Mouse (Mus musculus): ENCODE measurements around the gene Ctnnd2. TPM values are rescaled to one million over a fixed set of nuclear protein-coding genes. Genes with fewer than 3 reads are reported as not detected.

The Ctnnd2 gene
- polyA plus RNA-seq, 1 experiment from 2014 or later: 2.0 TPM

DNA sequence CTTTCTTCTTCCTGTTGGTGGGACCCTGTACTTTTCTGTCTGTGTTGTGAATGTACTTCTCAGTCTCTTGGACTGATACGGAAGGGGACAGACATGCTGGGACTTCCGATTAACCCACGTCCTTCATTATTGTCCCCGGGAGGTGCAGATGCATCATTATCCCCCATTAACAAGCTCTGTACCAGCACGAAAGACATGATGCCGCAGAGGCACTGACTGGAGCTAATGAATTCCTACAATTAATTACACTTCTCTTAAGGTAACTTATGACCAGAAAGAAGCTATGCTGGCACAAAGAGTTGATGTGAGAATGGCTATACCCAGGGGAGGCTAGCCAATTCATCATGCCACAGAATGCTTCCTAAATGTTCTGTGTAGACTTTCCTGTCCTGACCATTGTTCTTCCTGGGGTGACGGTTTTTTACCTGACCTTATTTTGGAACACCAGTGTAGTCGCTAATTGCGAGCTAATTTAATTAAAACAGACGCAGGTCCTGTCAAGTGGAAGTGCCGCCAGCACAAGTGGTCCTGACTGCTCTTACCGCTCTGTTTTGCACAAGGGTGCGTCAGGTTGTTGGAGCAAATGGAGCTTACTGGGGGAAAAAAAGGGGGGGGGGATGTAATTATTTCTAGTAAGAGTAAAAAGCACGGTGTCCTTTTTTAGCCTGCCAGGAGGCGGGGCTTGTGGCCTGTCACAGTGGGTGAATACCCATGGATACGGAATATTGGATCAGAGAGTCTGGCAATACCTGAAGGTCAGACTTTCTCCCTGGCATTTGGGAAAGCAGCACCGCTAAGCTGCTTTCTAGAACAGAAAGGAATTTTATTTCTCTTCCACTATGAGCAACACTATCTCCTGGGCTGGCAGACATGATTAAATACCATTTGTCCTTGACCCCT lies 685.1 kb downstream of the Ctnnd2 start:
- H3K4me1 ChIP-seq (replicated peaks): no peaks in the 10 kb centered on the region
- H3K36me3 ChIP-seq: no peaks in the 10 kb centered on the region
- H3K9ac ChIP-seq: no peak overlapping the region
- H3K27ac ChIP-seq: no peak overlapping the region
- H3K27me3 ChIP-seq (replicated peaks): no peaks in the 10 kb centered on the region
- H3K9me3 ChIP-seq: no peaks in the 10 kb centered on the region
- WGBS: 87% methylated on average over 17 of the region's 17 CpGs
- no peak for ATAC-seq
- H3K4me3 ChIP-seq (replicated peaks): no peak overlapping the region
- no peak overlapping the region for H3K4me2 ChIP-seq (replicated peaks)

DNA sequence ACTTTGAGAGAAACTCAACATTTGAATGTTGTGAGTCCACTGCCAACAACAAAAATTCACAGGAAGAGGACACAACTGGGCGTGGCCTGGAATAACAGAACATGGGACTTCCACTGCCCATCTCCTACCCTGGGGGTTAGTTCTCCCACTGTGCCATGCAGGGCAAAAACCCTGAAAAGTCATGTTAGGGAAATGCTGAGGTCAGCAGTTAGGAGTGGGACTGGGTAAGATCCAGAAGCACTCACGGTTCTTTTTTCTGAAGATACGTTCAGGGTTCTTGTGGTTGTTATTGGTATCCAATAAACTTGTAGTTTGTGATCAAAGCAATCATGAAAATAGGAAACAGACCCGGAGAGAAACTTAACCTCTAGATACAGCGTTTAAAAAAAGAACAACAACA lies 695.0 kb downstream of the Ctnnd2 start:
- H3K9ac ChIP-seq: no peak overlapping the region
- H3K36me3 ChIP-seq: no peaks in the 10 kb centered on the region
- no peak overlapping the region for H3K4me3 ChIP-seq (replicated peaks)
- no peaks in the 10 kb centered on the region for H3K9me3 ChIP-seq
- WGBS: 88% methylated on average over 5 of the region's 5 CpGs
- H3K4me1 ChIP-seq (replicated peaks): no peaks in the 10 kb centered on the region
- no peak overlapping the region for H3K4me2 ChIP-seq (replicated peaks)
- ATAC-seq: no peak
- H3K27me3 ChIP-seq (replicated peaks): no peaks in the 10 kb centered on the region
- no peak overlapping the region for H3K27ac ChIP-seq

DNA sequence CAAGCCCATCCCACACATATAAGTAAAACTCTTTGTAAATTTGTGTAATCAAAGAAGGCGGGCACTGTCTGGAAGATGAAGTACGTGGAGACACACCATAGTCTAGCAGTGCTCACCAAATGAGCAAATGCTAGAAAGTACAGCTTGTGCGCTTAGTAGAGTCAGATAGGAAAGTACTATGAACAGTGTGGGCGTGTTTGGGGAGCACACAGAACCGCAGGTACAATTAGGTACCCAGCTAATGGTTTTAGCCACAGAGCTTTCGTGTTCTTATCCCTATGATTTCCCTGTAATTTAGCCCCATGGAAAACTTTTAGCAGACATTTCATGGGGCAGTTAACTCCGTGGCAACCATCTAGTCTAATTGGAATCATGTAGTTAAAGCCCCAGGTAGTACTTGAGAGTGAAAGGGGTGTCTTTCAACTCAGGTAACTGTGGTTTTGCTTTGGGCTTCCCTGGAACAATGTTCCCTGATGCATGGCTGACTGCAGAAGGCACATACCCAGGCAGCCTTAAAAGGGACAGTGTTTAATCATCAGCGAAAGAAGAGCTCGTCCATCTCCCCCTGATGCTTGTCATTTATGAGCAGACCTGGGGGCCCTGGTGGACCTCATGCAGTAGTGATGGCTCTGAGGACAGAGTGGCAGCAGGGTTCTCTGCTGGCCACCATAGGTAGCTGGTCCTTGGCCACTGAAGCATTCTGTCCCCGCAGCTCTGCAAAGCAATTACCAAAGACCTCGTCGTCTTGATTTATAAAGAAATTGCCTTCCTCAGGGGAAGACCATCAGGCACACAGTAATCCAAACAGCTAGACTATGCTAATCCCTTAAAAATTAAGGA lies 697.5 kb downstream of the Ctnnd2 start:
- no peak overlapping the region for H3K4me3 ChIP-seq (replicated peaks)
- WGBS: 82% methylated on average over 12 of the region's 12 CpGs
- ATAC-seq: no peak
- H3K4me1 ChIP-seq (replicated peaks): no peaks in the 10 kb centered on the region
- H3K27me3 ChIP-seq (replicated peaks): no peaks in the 10 kb centered on the region
- no peak overlapping the region for H3K27ac ChIP-seq
- no peak overlapping the region for H3K9ac ChIP-seq
- H3K36me3 ChIP-seq: no peaks in the 10 kb centered on the region
- no peaks in the 10 kb centered on the region for H3K9me3 ChIP-seq
- H3K4me2 ChIP-seq (replicated peaks): no peak overlapping the region

DNA sequence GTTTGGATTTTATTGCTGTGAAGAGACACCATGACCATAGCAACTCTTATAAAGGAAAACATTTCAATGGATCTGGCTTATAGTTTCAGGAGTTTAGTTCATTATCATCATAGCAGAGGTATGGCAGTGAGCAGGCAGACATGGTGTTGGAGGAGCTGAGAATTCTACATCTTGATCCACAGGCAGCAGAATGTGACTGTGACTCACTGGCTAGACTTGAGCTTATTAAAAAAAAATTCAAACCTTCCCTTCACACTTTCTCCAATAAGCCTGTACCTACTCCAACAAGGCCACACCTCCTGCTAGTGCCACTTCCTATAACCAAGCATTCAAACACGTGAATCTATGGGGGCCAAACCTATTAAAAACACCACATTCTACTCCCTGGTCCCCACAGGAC lies 703.1 kb downstream of the Ctnnd2 start:
- Histone ChIP-seq H3K9me3 (no peaks in the 10 kb centered on the region), H3K4me2 (replicated peaks) (no peak overlapping the region), H3K4me1 (replicated peaks) (no peaks in the 10 kb centered on the region), H3K27ac (no peak overlapping the region), H3K27me3 (replicated peaks) (no peaks in the 10 kb centered on the region), H3K36me3 (no peaks in the 10 kb centered on the region), H3K9ac (no peak overlapping the region), H3K4me3 (replicated peaks) (no peak overlapping the region)
- no peak for ATAC-seq
- WGBS: 66% methylated on average over 1 of the region's 1 CpGs

DNA sequence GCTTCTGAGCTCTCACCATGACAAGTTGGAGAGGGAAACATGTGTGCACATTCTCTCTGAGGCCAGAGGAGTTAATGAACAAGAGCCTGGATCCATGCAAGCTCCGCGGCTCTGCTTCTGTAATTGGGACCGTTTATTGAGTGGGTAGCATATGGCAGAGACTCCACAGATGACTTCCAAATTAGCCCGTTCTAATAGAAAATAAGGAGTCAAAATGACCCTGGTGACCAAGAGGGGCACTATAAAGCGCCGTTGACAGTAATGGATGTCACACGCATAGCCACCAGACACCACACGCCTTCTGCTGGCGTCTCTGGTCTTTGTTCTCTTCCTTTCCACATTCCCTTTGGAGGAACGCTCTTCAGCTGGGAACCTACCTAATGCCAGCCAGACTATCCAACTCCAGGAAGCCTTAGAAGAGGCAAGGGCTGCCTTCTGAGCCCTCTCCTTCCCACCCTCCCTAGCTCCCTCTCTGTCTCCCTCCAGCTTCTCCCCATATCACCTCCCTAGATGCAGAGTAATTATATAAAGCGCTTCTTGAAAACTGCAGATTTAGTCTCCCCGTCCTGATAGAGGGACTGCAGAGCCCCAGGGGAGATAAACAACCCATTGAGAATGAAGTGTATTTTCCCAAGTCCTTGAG lies 712.4 kb downstream of the Ctnnd2 start:
- H3K4me3 ChIP-seq (replicated peaks): no peak overlapping the region
- WGBS: 80% methylated on average over 12 of the region's 12 CpGs
- H3K4me1 ChIP-seq (replicated peaks): no peaks in the 10 kb centered on the region
- ATAC-seq: no peak
- no peaks in the 10 kb centered on the region for H3K9me3 ChIP-seq
- no peaks in the 10 kb centered on the region for H3K27me3 ChIP-seq (replicated peaks)
- H3K36me3 ChIP-seq: no peaks in the 10 kb centered on the region
- no peak overlapping the region for H3K27ac ChIP-seq
- H3K9ac ChIP-seq: no peak overlapping the region
- no peak overlapping the region for H3K4me2 ChIP-seq (replicated peaks)

DNA sequence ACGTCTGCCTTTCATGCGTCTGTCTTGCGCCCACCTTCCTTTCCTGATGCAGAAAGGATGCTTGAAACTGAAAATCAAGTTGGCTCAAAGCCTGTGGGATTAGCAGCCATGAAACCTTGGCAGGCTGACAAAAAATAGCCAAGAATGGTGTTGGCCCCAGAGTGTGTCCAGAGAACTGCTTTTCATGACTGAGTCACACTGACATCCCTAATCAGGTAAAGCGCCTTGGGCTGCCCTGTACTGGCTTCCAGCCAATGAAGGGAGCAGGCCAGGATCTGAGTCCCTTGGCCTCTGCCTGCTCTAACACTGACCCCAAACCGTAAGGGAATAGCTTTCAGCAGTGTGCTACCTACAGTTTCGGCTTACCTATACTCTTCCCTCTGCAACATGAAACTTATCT lies 713.0 kb downstream of the Ctnnd2 start:
- 65% methylated on average over 6 of the region's 6 CpGs for WGBS
- Histone ChIP-seq H3K9me3 (no peaks in the 10 kb centered on the region), H3K4me2 (replicated peaks) (no peak overlapping the region), H3K9ac (no peak overlapping the region), H3K36me3 (no peaks in the 10 kb centered on the region), H3K4me3 (replicated peaks) (no peak overlapping the region), H3K27ac (no peak overlapping the region), H3K4me1 (replicated peaks) (no peaks in the 10 kb centered on the region), H3K27me3 (replicated peaks) (no peaks in the 10 kb centered on the region)
- no peak for ATAC-seq

DNA sequence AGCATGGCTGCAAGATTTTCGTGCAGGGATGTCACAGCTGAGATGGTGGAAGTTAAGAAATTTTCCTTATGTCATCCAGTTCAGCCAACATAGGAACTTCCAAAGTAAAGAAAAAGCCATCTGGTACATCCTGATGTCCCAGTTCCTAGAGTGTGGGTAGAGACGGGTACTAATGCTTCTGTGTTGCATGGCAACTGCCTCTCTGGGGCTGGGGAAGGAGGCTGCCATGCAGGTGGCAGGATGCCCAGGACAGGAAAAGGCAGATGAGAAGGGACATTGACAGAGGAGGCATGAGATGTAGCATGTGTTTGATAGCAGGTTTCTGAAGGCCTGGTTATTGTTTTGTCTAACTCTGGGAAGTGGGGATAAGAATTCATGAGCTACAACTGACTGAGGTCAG lies 715.2 kb downstream of the Ctnnd2 start:
- Histone ChIP-seq H3K9me3 (no peaks in the 10 kb centered on the region), H3K27ac (no peak overlapping the region), H3K9ac (no peak overlapping the region), H3K27me3 (replicated peaks) (no peaks in the 10 kb centered on the region), H3K36me3 (no peaks in the 10 kb centered on the region), H3K4me1 (replicated peaks) (no peaks in the 10 kb centered on the region), H3K4me2 (replicated peaks) (no peak overlapping the region), H3K4me3 (replicated peaks) (no peak overlapping the region)
- no peak for ATAC-seq
- 82% methylated on average over 2 of the region's 2 CpGs for WGBS

DNA sequence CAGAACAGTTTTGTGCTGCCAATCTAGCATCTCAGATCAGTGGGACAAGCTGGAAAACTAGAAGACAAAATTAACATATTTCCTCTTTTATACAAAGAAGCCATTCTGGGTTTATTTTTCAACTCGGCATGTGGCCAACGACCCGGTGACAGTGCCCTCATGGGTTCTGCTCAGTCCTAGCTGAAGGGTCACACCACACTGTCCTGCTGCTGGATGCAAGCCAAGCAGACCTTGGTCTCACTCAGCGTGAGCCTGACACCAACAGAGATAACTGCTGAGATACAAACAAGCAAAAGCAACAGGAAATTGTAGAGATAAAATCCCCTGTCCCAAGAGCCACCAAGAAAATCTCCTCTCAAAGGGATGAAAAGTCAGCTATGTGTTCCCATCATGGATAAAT lies 719.6 kb downstream of the Ctnnd2 start:
- 56% methylated on average over 4 of the region's 4 CpGs for WGBS
- Histone ChIP-seq H3K4me3 (replicated peaks) (no peak overlapping the region), H3K36me3 (no peaks in the 10 kb centered on the region), H3K9me3 (no peaks in the 10 kb centered on the region), H3K4me2 (replicated peaks) (no peak overlapping the region), H3K27ac (no peak overlapping the region), H3K27me3 (replicated peaks) (no peaks in the 10 kb centered on the region), H3K4me1 (replicated peaks) (no peaks in the 10 kb centered on the region), H3K9ac (no peak overlapping the region)
- ATAC-seq: no peak

DNA sequence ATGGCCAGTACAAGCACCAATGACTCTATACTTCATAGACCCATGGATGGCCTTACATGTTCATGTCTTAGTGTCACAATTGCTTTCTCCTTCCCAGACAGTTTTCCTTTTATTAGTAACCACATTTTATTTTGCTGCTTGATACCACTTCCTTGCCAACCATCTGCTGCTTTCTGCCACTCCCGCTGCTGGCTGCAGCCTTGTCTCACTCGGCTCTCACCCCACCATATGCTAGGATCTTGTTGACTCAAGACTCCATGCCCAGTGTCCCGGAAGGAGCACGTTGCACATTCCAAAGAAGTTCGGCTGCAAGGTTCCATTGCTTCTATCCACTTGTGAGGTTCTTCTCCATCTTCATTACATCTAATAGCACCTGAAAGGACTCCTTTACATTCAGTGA lies 722.7 kb downstream of the Ctnnd2 start:
- H3K4me2 ChIP-seq (replicated peaks): no peak overlapping the region
- WGBS: 82% methylated on average over 5 of the region's 5 CpGs
- no peaks in the 10 kb centered on the region for H3K9me3 ChIP-seq
- H3K36me3 ChIP-seq: no peaks in the 10 kb centered on the region
- H3K4me1 ChIP-seq (replicated peaks): no peaks in the 10 kb centered on the region
- no peaks in the 10 kb centered on the region for H3K27me3 ChIP-seq (replicated peaks)
- ATAC-seq: no peak
- H3K27ac ChIP-seq: no peak overlapping the region
- H3K4me3 ChIP-seq (replicated peaks): no peak overlapping the region
- no peak overlapping the region for H3K9ac ChIP-seq

DNA sequence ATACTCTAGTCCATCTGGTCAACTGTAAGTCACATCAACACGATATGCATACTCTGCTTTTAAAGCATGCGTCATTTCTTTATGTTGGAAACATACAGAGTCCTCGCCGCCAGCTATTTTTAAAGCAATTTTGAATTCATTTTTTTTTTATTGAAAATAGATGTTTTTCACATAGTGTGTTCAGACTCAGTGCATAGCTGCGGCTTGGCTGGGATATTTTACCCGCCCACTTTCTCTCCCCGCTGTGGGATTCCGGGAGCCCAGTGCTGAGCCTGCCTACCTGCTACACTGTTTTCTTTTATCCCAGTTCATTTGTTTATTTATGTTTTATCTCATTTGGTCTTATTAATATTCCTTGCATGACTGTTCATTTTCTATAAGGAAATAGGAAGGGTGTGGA lies 724.9 kb downstream of the Ctnnd2 start:
- no peak for ATAC-seq
- Histone ChIP-seq H3K9ac (no peak overlapping the region), H3K4me1 (replicated peaks) (no peaks in the 10 kb centered on the region), H3K27ac (no peak overlapping the region), H3K4me3 (replicated peaks) (no peak overlapping the region), H3K36me3 (no peaks in the 10 kb centered on the region), H3K4me2 (replicated peaks) (no peak overlapping the region), H3K9me3 (no peaks in the 10 kb centered on the region), H3K27me3 (replicated peaks) (no peaks in the 10 kb centered on the region)
- 94% methylated on average over 8 of the region's 8 CpGs for WGBS

DNA sequence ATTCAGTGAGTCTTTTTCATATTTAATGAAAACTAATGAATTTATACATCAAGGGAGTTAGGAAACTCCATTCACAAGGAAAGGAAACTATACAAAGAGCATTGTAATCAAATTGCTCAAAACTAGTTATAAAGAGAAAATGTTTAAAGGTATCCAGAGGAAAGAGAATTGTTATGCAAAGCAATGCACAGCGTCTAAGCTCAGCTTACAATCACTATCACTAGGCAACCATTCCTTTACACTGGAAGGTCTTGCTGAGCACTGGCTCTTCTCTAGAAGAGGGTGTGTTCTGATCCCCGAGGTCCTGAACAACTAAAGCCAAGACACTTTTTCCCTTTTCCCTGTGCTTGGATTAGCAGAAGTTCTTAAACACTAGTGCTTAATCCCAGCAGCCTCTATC lies 735.6 kb downstream of the Ctnnd2 start:
- H3K4me2 ChIP-seq (replicated peaks): no peak overlapping the region
- H3K4me3 ChIP-seq (replicated peaks): no peak overlapping the region
- WGBS: 60% methylated on average over 2 of the region's 2 CpGs
- H3K9me3 ChIP-seq: no peaks in the 10 kb centered on the region
- no peak overlapping the region for H3K9ac ChIP-seq
- no peaks in the 10 kb centered on the region for H3K36me3 ChIP-seq
- no peaks in the 10 kb centered on the region for H3K27me3 ChIP-seq (replicated peaks)
- no peaks in the 10 kb centered on the region for H3K4me1 ChIP-seq (replicated peaks)
- no peak overlapping the region for H3K27ac ChIP-seq
- ATAC-seq: no peak

DNA sequence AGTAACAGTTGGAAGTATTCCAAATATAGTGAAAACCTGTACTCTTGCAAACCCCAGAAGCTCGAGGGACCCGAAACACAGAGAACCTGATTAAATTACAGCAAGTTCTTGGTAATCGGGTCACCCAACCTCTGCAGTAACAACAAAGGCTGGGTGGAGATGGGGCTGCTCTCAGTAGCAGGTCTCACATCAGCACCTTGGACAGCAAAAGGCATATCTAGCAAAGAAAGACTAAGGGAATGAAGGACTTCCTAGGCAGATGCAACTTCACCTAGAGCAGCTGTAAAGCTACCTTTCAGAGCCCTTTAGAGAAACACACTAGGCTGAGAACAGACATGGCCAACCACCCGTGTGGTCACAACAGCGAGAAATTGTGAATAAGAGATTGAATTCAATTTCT lies 741.0 kb downstream of the Ctnnd2 start:
- H3K27me3 ChIP-seq (replicated peaks): no peaks in the 10 kb centered on the region
- no peak overlapping the region for H3K4me3 ChIP-seq (replicated peaks)
- no peaks in the 10 kb centered on the region for H3K36me3 ChIP-seq
- H3K27ac ChIP-seq: no peak overlapping the region
- no peak for ATAC-seq
- no peaks in the 10 kb centered on the region for H3K4me1 ChIP-seq (replicated peaks)
- no peaks in the 10 kb centered on the region for H3K9me3 ChIP-seq
- 74% methylated on average over 5 of the region's 5 CpGs for WGBS
- H3K4me2 ChIP-seq (replicated peaks): no peak overlapping the region
- H3K9ac ChIP-seq: no peak overlapping the region
